Mouse (Mus musculus) gastrocnemius, adult 18-20 months (tissue): Measurements from ENCODE around the gene Esam. TPM values are rescaled to one million over a fixed set of nuclear protein-coding genes. Genes with fewer than 3 reads are reported as not detected.

ENCODE experiments used
- DNase-seq: peaks from one replicate; pipeline ENCODE4 v3.0.0; 2021; ENCODE audit warnings: low spot score
- total RNA-seq, 2 experiments: library from RNA; stranded (reverse); gene quantifications; 2 replicates each; pipeline ENCODE4 v1.2.3; 2021

Esam gene
- total RNA-seq, 2 experiments from 2014 or later = 17.9 to 18.5 TPM

GRCm38 (mm10) chr9:37554279-37554678 lies 26.4 kb downstream of the Esam start:
- no peak for DNase-seq

GRCm38 (mm10) chr9:37554838-37555748 lies 27.2 kb downstream of the Esam start, which contains the start of gene Siae:
Gene Siae, plus strand, starts transcription at chr9:37555698.
- no peak for DNase-seq

- no peak for DNase-seq
These were observed 28.5 kb downstream of the Esam start for GRCm38 (mm10) chr9:37556366-37556765.

- no peak for DNase-seq
These were observed 32.7 kb downstream of the Esam start for GRCm38 (mm10) chr9:37560617-37561016.

GRCm38 (mm10) chr9:37563805-37564204 lies 35.9 kb downstream of the Esam start:
- no peak for DNase-seq

GRCm38 (mm10) chr9:37567019-37567418 lies 39.1 kb downstream of the Esam start:
- DNase-seq = no peak

GRCm38 (mm10) chr9:37567454-37567853 lies 39.6 kb downstream of the Esam start:
- DNase-seq = no peak

GRCm38 (mm10) chr9:37567892-37568604 lies 40.2 kb downstream of the Esam start:
- no peak for DNase-seq

- DNase-seq = no peak
These were observed 40.8 kb downstream of the Esam start for GRCm38 (mm10) chr9:37568605-37569214.

- DNase-seq = no peak
These were observed 41.5 kb downstream of the Esam start for GRCm38 (mm10) chr9:37569231-37569835.

- DNase-seq = no peak
These were observed 44.5 kb downstream of the Esam start for GRCm38 (mm10) chr9:37572204-37572876.

- no peak for DNase-seq
These were observed 48.6 kb downstream of the Esam start for GRCm38 (mm10) chr9:37576436-37576930.

GRCm38 (mm10) chr9:37583594-37583993 lies 55.7 kb downstream of the Esam start:
- no peak for DNase-seq

- no peak for DNase-seq
These were observed 58.8 kb downstream of the Esam start for GRCm38 (mm10) chr9:37586718-37587117.

Other genes starting within 250 kb of the Esam start
- gene Ccdc15, start 179.6 kb upstream of the Esam start, total RNA-seq = 1 to 10 TPM; 1.5 TPM
- under 1 TPM; 0.11 to 0.17 TPM for gene Hepacam, start 160.7 kb upstream of the Esam start, total RNA-seq
- gene Robo4, start 126.2 kb upstream of the Esam start, total RNA-seq = 10 to 100 TPM in 1 of 2 experiments, 1 to 10 TPM in 1; 6.4 to 10.1 TPM
- gene Robo3, start 94.8 kb upstream of the Esam start, total RNA-seq = not detected
- 1 to 10 TPM; 3.2 to 5.5 TPM for gene Msantd2, start 38.8 kb upstream of the Esam start, total RNA-seq
- gene Vsig2, start 11.2 kb downstream of the Esam start, total RNA-seq = under 1 TPM; 0.55 to 0.85 TPM
- under 1 TPM; 0.34 to 0.57 TPM for gene Nrgn, start 24.8 kb downstream of the Esam start, total RNA-seq
- 1 to 10 TPM; 3.3 to 4.0 TPM for gene Siae, start 27.6 kb downstream of the Esam start, total RNA-seq
- gene Spa17, start 85.6 kb downstream of the Esam start, total RNA-seq = 1 to 10 TPM; 2.8 to 3.5 TPM
- 10 to 100 TPM; 30.6 to 33.3 TPM for gene Tbrg1, start 129.2 kb downstream of the Esam start, total RNA-seq
- gene Panx3, start 141.2 kb downstream of the Esam start, total RNA-seq = not detected
- not detected for gene Olfr160, start 188.2 kb downstream of the Esam start, total RNA-seq
- not detected for gene Olfr874, start 217.0 kb downstream of the Esam start, total RNA-seq
- not detected for gene Olfr875, start 243.8 kb downstream of the Esam start, total RNA-seq